Mouse (Mus musculus) brown adipose tissue, adult 24 weeks (tissue): ENCODE measurements around the gene Pcsk5. TPM values are rescaled to one million over a fixed set of nuclear protein-coding genes. Genes with fewer than 3 reads are reported as not detected.

Source experiments
- H3K27ac ChIP-seq: fragments of 200-500 bp; replicated peaks from 2 replicates; pipeline ENCODE4 v1.5.1; 2012; ENCODE audit warnings: low read depth, mild to moderate bottlenecking, low read length
- H3K4me1 ChIP-seq: fragments of 200-500 bp; 2 replicates; pipeline ENCODE4 v1.6.1; 2012; ENCODE audit warnings: low read length, mixed read lengths; ENCODE audit not compliant: control insufficient read depth, insufficient read depth, insufficient read length
- H3K4me3 ChIP-seq: fragments of 200-500 bp; 2 replicates; pipeline ENCODE4 v1.5.1; 2012; ENCODE audit warnings: low read depth, mild to moderate bottlenecking, low read length, moderate library complexity; ENCODE audit not compliant: insufficient read depth
- polyA plus RNA-seq: library from polyadenylated mRNA; stranded (reverse); fragments of >200 nt; gene quantifications from 2 replicates; pipeline ENCODE4 v1.2.4, GENCODE M21; 2012; ENCODE audit not compliant: missing spikeins, insufficient read depth, insufficient read length

Pcsk5 gene
- polyA plus RNA-seq, 1 experiment: 1.7 TPM

GRCm38 (mm10) chr19:17784401-17785192, 52.8 kb downstream of the Pcsk5 start:
- Histone ChIP-seq H3K4me3 (no peak overlapping the region), H3K27ac (no peak overlapping the region), H3K4me1 (no peaks in the 10 kb centered on the region)

- Histone ChIP-seq H3K4me3 (no peak overlapping the region), H3K4me1 (no peaks in the 10 kb centered on the region), H3K27ac (no peak overlapping the region)
Measured at GRCm38 (mm10) chr19:17783231-17783630, 54.2 kb downstream of the Pcsk5 start.

DNA sequence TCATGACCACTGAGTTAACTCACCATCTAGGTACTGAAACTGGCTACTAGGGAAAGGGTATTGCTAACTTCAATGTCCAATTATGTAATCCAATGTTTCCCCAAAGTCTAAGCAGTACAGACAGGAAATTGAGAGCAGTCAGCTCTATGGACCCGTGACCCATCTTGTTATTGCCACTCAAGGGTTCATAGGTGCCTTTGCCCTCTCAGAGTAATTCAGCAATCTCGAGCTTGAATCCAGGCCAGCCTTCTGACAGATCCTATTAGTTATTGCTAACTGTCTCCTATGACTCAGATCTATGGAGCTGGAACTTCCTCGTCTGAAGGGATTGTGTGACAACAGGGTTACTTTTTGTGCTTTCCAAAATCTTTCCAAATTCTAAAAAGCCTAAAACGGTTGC, 56.1 kb downstream of the Pcsk5 start:
- Histone ChIP-seq H3K27ac (no peak overlapping the region), H3K4me3 (no peak overlapping the region), H3K4me1 (no peaks in the 10 kb centered on the region)

GRCm38 (mm10) chr19:17775943-17776342, 61.5 kb downstream of the Pcsk5 start:
- H3K27ac ChIP-seq: no peak overlapping the region
- no peak overlapping the region for H3K4me3 ChIP-seq
- H3K4me1 ChIP-seq: no peaks in the 10 kb centered on the region

DNA sequence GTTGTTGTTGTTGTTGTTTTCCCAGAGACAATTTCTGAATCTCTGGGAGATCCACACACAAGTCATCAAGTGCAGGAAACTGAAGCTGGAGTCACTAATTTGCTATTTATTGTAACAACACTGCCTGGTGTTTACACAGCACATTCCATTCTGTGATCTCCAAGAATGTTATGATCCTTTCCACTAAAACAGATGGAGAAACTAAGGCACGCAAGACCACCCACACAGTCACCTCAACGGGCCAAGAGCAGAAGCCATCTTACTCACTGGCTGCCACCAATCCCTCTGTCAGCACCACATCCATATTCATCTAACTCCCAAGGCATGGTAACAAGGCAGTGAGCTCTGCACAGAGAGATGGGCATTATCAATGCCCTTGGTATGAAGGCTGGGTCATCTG, 62.3 kb downstream of the Pcsk5 start:
- Histone ChIP-seq H3K4me1 (no peaks in the 10 kb centered on the region), H3K27ac (peak overlapping the region; percentile 54), H3K4me3 (no peak overlapping the region)

DNA sequence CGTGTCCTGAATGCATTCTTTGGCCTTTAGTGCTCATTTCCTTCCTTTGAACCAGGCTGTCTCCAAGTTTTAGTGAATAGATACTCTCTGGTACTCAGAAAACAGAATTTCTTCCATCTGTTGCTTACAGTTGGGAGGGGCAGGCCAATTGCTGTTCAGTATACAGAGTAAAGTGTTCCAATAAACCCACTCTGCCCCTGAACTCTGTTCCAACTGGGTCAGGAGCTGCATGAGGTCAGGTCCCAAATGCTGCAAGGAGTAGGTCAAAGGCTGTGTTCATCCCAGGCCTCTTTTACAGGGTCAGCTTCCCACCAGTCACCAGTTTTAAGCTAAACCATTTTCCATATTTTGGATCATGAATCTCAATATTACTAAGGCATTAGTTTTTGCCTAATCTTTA, 63.4 kb downstream of the Pcsk5 start:
- H3K4me1 ChIP-seq: no peaks in the 10 kb centered on the region
- H3K4me3 ChIP-seq: no peak overlapping the region

GRCm38 (mm10) chr19:17769610-17770399, 67.6 kb downstream of the Pcsk5 start:
- no peak overlapping the region for H3K4me3 ChIP-seq
- no peak overlapping the region for H3K27ac ChIP-seq
- H3K4me1 ChIP-seq: no peaks in the 10 kb centered on the region

More for the DNA sequence above, 63.4 kb downstream of the Pcsk5 start:
- peak overlapping the region; percentile 72 for H3K27ac ChIP-seq

DNA sequence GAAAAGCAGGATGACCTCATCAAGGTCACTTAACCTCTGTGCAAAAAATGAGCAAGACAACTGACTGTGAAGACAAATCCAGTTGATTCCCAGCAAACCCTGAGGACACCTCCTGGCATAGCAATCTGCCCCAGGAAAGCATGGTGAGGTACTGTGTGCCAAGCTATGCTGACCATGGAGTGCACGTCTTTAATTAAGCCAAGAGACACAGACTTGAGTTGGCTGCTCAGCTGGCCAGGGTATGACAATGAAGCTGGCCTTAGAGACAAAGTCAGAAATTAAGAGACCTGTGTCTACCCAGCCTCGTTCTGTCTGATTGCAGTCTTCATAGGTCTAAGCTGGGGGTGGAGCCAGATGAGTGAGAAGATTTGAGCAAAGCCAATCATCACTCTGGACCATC, 72.4 kb downstream of the Pcsk5 start:
- H3K4me1 ChIP-seq: no peaks in the 10 kb centered on the region
- no peak overlapping the region for H3K4me3 ChIP-seq
- H3K27ac ChIP-seq: no peak overlapping the region

- H3K4me1 ChIP-seq: no peaks in the 10 kb centered on the region
- H3K4me3 ChIP-seq: no peak overlapping the region
- 0 out of 2 replicates have a peak overlapping the region, but pooled peaks have one; percentile 39 for H3K27ac ChIP-seq
Measured at GRCm38 (mm10) chr19:17762740-17763139, 74.7 kb downstream of the Pcsk5 start.

- Histone ChIP-seq H3K4me1 (no peaks in the 10 kb centered on the region), H3K27ac (no peak overlapping the region), H3K4me3 (no peak overlapping the region)
Measured at GRCm38 (mm10) chr19:17761678-17762077, 75.8 kb downstream of the Pcsk5 start.

DNA sequence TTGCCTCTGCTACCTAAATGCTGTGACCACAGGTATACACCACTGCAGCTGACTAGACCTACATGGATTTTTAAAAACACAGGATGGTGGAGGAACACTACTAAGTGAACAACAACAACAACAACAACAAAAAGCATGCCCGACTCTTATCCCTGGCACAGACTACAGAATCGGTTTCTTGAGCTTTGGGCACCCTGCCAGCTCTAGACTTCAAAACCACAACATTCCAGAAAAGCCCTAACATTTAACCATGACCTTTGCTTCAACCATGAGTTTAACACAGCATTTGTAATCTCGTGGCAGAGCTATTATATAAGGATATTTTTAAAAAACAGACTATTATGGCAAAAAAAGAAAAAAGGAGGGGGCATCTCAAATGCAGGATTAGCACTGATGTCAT, 84.6 kb downstream of the Pcsk5 start:
- Histone ChIP-seq H3K4me3 (no peak overlapping the region), H3K4me1 (no peaks in the 10 kb centered on the region), H3K27ac (no peak overlapping the region)

DNA sequence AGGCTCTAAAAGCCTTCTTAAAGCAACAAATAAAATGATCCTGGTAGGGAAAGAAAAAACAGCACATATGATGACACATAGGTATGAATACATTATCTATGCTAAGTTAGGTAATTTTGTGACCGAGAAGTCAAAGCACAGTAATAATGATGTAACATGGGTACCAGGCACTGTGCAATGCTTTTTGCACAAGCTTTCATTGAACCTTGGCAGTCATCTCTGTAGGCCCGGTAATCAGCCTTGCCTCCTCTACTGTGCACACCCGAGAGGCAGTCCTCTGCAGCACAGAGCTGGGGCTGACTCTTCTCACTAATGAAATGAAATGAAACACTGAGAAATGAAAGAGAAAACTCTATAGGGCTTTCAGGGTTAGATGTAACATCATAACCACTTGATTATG, 89.1 kb downstream of the Pcsk5 start:
- Histone ChIP-seq H3K4me1 (no peaks in the 10 kb centered on the region), H3K4me3 (no peak overlapping the region), H3K27ac (no peak overlapping the region)

DNA sequence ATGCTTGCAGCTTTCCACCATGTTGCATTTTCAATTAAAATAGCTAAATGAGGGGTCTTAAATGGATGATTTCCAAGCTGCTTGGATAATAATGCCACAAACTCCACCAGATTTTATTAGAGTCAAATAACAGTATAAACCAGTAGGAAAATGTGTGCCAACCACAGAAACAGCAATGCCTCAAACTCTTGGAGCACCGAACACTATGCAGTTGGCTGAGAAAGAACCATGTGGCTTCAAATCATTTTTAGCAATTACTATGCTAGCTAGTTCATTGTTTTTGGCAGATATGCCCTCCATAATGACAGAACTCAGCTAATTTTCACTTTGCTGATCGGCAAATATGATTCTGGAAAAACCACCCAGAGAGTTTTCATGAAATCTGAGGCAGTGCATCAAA, 92.1 kb downstream of the Pcsk5 start:
- H3K27ac ChIP-seq: no peak overlapping the region
- H3K4me3 ChIP-seq: no peak overlapping the region
- H3K4me1 ChIP-seq: no peaks in the 10 kb centered on the region

- Histone ChIP-seq H3K4me1 (no peaks in the 10 kb centered on the region), H3K4me3 (no peak overlapping the region), H3K27ac (no peak overlapping the region)
Measured at GRCm38 (mm10) chr19:17744474-17745069, 92.9 kb downstream of the Pcsk5 start.

- H3K4me1 ChIP-seq: no peaks in the 10 kb centered on the region
- H3K27ac ChIP-seq: no peak overlapping the region
Measured at GRCm38 (mm10) chr19:17741465-17741864, 96.0 kb downstream of the Pcsk5 start.

More at GRCm38 (mm10) chr19:17741465-17741864, 96.0 kb downstream of the Pcsk5 start:
- H3K4me3 ChIP-seq: no peak overlapping the region
